Mouse (Mus musculus) R1 (cell line): ENCODE measurements at regions not wholly inside any gene's neighbourhood (a gene's known extent, or its start where the extent isn't known, plus 50 kb on each side); places are given as distances from the start of the nearest gene placed in this dataset.

ENCODE experiments used
- DNase-seq: peaks from one replicate; pipeline ENCODE4 v3.0.0-alpha.2; 2018; ENCODE audit warnings: low read depth, low spot score

- no peak for DNase-seq
Observed at GRCm38 (mm10) chr12:110170496-110170895, 108.4 kb upstream of the Dio3 start.

GRCm38 (mm10) chr12:110177826-110178225 lies 101.0 kb upstream of the Dio3 start:
- DNase-seq = no peak

- no peak for DNase-seq
Observed at GRCm38 (mm10) chr12:110183473-110183872, 95.4 kb upstream of the Dio3 start.

GRCm38 (mm10) chr12:110185399-110185798 lies 93.5 kb upstream of the Dio3 start:
- no peak for DNase-seq

GRCm38 (mm10) chr12:110186381-110186780 lies 92.5 kb upstream of the Dio3 start:
- DNase-seq = no peak

GRCm38 (mm10) chr12:110186911-110187245 lies 92.0 kb upstream of the Dio3 start:
- DNase-seq = no peak

- DNase-seq = peak; percentile 39
Observed at GRCm38 (mm10) chr12:110187246-110188135, 91.4 kb upstream of the Dio3 start.

- DNase-seq = peak; percentile 26
Observed at GRCm38 (mm10) chr12:110188136-110188631, 90.7 kb upstream of the Dio3 start.

GRCm38 (mm10) chr12:110188641-110189328 lies 90.1 kb upstream of the Dio3 start:
- peak; percentile 37 for DNase-seq

- no peak for DNase-seq
Observed at GRCm38 (mm10) chr12:110189329-110189642, 89.6 kb upstream of the Dio3 start.

- no peak for DNase-seq
Observed at GRCm38 (mm10) chr12:110192186-110192585, 86.7 kb upstream of the Dio3 start.

- DNase-seq = no peak
Observed at GRCm38 (mm10) chr12:110197366-110197765, 81.5 kb upstream of the Dio3 start.

GRCm38 (mm10) chr12:110200471-110200870 lies 78.4 kb upstream of the Dio3 start:
- DNase-seq = no peak

GRCm38 (mm10) chr12:110200887-110201286 lies 78.0 kb upstream of the Dio3 start:
- no peak for DNase-seq

- no peak for DNase-seq
Observed at GRCm38 (mm10) chr12:110203271-110204014, 75.4 kb upstream of the Dio3 start.

GRCm38 (mm10) chr12:110204246-110204989 lies 74.5 kb upstream of the Dio3 start:
- no peak for DNase-seq

- DNase-seq = no peak
Observed at GRCm38 (mm10) chr12:110206271-110206670, 72.6 kb upstream of the Dio3 start.

- no peak for DNase-seq
Observed at GRCm38 (mm10) chr12:110206812-110207211, 72.1 kb upstream of the Dio3 start.

GRCm38 (mm10) chr12:110207246-110207852 lies 71.5 kb upstream of the Dio3 start:
- DNase-seq = no peak

- no peak for DNase-seq
Observed at GRCm38 (mm10) chr12:110212716-110213115, 66.2 kb upstream of the Dio3 start.

GRCm38 (mm10) chr12:110214833-110215232 lies 64.0 kb upstream of the Dio3 start:
- DNase-seq = no peak
